Mouse (Mus musculus): Measurements from ENCODE around the gene Tubb3. TPM values are rescaled to one million over a fixed set of nuclear protein-coding genes. Genes with fewer than 3 reads are reported as not detected.

The Tubb3 gene
- polyA plus RNA-seq, 1 experiment = 3,474 TPM

- no peak for TF ChIP-seq CTCF (IDR thresholded peaks at IDR 0.05; ENCODE audit: borderline replicate concordance, extremely low read depth, insufficient read depth, insufficient read length)
- TF ChIP-seq POLR2A (IDR thresholded peaks at IDR 0.05; ENCODE audit: borderline replicate concordance, extremely low read depth, insufficient read depth, insufficient read length, poor library complexity, severe bottlenecking) = no peak
- DNase-seq (ENCODE audit: low read depth) = peak; percentile 21
Observed at GRCm38 (mm10) chr8:123414255-123414654, 3.0 kb downstream of the Tubb3 start.

GRCm38 (mm10) chr8:123414997-123415696 lies 3.9 kb downstream of the Tubb3 start:
- peak; percentile 9; the same call in 1 of the 2 replicates for TF ChIP-seq CTCF (IDR thresholded peaks at IDR 0.05; ENCODE audit: borderline replicate concordance, extremely low read depth, insufficient read depth, insufficient read length)
- peak; percentile 39 for DNase-seq (ENCODE audit: low read depth)

GRCm38 (mm10) chr8:123415967-123416943 lies 5.0 kb downstream of the Tubb3 start:
- TF ChIP-seq CTCF (IDR thresholded peaks at IDR 0.05; ENCODE audit: borderline replicate concordance, extremely low read depth, insufficient read depth, insufficient read length) (peak; percentile 34; the same call in 1 of the 2 replicates), POLR2A (IDR thresholded peaks at IDR 0.05; ENCODE audit: borderline replicate concordance, extremely low read depth, insufficient read depth, insufficient read length, poor library complexity, severe bottlenecking) (no peak)
- DNase-seq (ENCODE audit: low read depth) = peak; percentile 55

GRCm38 (mm10) chr8:123416944-123417555 lies 5.8 kb downstream of the Tubb3 start:
- TF ChIP-seq CTCF (IDR thresholded peaks at IDR 0.05; ENCODE audit: borderline replicate concordance, extremely low read depth, insufficient read depth, insufficient read length) (no peak), POLR2A (IDR thresholded peaks at IDR 0.05; ENCODE audit: borderline replicate concordance, extremely low read depth, insufficient read depth, insufficient read length, poor library complexity, severe bottlenecking) (no peak)
- DNase-seq (ENCODE audit: low read depth) = no peak

GRCm38 (mm10) chr8:123419711-123420110 lies 8.5 kb downstream of the Tubb3 start:
- TF ChIP-seq POLR2A (IDR thresholded peaks at IDR 0.05; ENCODE audit: borderline replicate concordance, extremely low read depth, insufficient read depth, insufficient read length, poor library complexity, severe bottlenecking) (no peak), CTCF (IDR thresholded peaks at IDR 0.05; ENCODE audit: borderline replicate concordance, extremely low read depth, insufficient read depth, insufficient read length) (no peak)
- no peak for DNase-seq (ENCODE audit: low read depth)

GRCm38 (mm10) chr8:123420525-123421281 lies 9.5 kb downstream of the Tubb3 start:
- TF ChIP-seq CTCF (IDR thresholded peaks at IDR 0.05; ENCODE audit: borderline replicate concordance, extremely low read depth, insufficient read depth, insufficient read length) (no peak), POLR2A (IDR thresholded peaks at IDR 0.05; ENCODE audit: borderline replicate concordance, extremely low read depth, insufficient read depth, insufficient read length, poor library complexity, severe bottlenecking) (no peak)

GRCm38 (mm10) chr8:123421325-123421724 lies 10.1 kb downstream of the Tubb3 start:
- no peak for DNase-seq (ENCODE audit: low read depth)
- TF ChIP-seq POLR2A (IDR thresholded peaks at IDR 0.05; ENCODE audit: borderline replicate concordance, extremely low read depth, insufficient read depth, insufficient read length, poor library complexity, severe bottlenecking) = no peak
- TF ChIP-seq CTCF (IDR thresholded peaks at IDR 0.05; ENCODE audit: borderline replicate concordance, extremely low read depth, insufficient read depth, insufficient read length) = no peak

More at GRCm38 (mm10) chr8:123420525-123421281, 9.5 kb downstream of the Tubb3 start:
- no peak for DNase-seq (ENCODE audit: low read depth)

- DNase-seq (ENCODE audit: low read depth) = peak; percentile 78
- TF ChIP-seq POLR2A (IDR thresholded peaks at IDR 0.05; ENCODE audit: borderline replicate concordance, extremely low read depth, insufficient read depth, insufficient read length, poor library complexity, severe bottlenecking) (no peak), CTCF (IDR thresholded peaks at IDR 0.05; ENCODE audit: borderline replicate concordance, extremely low read depth, insufficient read depth, insufficient read length) (peak; percentile 77)
Observed at GRCm38 (mm10) chr8:123422056-123422780, 11.0 kb downstream of the Tubb3 start.

GRCm38 (mm10) chr8:123422781-123423159 lies 11.5 kb downstream of the Tubb3 start:
- no peak for TF ChIP-seq POLR2A (IDR thresholded peaks at IDR 0.05; ENCODE audit: borderline replicate concordance, extremely low read depth, insufficient read depth, insufficient read length, poor library complexity, severe bottlenecking)
- DNase-seq (ENCODE audit: low read depth) = no peak

- no peak for DNase-seq (ENCODE audit: low read depth)
Observed at GRCm38 (mm10) chr8:123423441-123423840, 12.2 kb downstream of the Tubb3 start, which contains the start of gene Def8. TSS of gene Def8 (plus strand) at chr8:123423527.

More at GRCm38 (mm10) chr8:123423441-123423840, 12.2 kb downstream of the Tubb3 start, which contains the start of gene Def8:
- TF ChIP-seq POLR2A (IDR thresholded peaks at IDR 0.05; ENCODE audit: borderline replicate concordance, extremely low read depth, insufficient read depth, insufficient read length, poor library complexity, severe bottlenecking) (no peak), CTCF (IDR thresholded peaks at IDR 0.05; ENCODE audit: borderline replicate concordance, extremely low read depth, insufficient read depth, insufficient read length) (no peak)
